Mouse (Mus musculus) E14TG2a.4 (cell line): ENCODE results near the gene Tbx3.

Experiments
- CTCF ChIP-seq: conservative IDR thresholded peaks from 2 replicates; pipeline ENCODE4 v1.5.1; 2014; ENCODE audit warnings: low read length
- POU5F1 ChIP-seq: IDR thresholded peaks from 2 replicates; pipeline ENCODE4 v1.6.1; 2014; ENCODE audit warnings: low read length, borderline replicate concordance

DNA sequence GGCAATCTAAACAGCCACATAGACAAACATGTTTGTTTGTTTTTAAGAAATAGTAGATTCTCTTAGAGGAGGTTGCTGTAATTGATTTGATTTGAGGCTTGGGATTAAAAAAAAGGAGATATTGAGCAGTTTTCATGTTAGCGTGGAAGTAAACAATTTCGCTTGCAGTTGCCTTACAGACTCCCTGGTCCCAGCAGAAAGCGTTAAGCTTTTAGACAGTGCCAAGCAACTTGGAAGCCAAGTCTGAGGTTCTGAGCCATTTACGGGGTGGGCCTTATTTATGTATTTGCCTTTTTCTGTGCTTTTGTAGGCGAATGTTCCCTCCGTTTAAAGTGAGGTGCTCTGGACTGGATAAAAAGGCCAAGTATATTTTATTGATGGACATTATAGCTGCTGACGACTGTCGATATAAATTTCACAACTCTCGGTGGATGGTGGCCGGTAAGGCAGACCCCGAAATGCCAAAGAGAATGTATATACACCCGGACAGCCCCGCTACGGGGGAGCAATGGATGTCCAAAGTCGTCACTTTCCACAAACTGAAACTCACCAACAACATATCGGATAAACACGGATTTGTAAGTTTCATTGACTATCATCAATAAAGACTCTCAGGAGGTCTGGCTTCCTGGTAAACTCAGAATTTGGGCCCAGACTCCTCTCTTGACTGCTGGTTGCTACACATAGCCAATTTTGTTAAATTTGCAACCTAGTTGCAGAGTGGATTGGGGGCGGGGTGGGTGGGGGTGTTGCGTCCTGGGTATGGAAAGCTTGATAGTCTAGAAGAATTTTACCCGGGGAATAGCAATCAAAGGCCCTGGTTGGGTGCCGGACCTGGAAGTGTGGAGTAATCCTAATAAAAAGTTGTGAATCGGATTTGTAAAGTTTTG lies 3.5 kb downstream of the Tbx3 start:
- TF ChIP-seq CTCF: no peak
- no peak for TF ChIP-seq POU5F1
